Mouse (Mus musculus): ENCODE results near the gene Stk39. TPM values are rescaled to one million over a fixed set of nuclear protein-coding genes. Genes with fewer than 3 reads are reported as not detected.

Stk39 gene
- polyA plus RNA-seq, 1 experiment from 2014 or later: 11.8 TPM

- Histone ChIP-seq H3K27ac (ENCODE audit: low read length) (no peak overlapping the region), H3K27me3 (replicated peaks; ENCODE audit: insufficient read depth, low read length) (no peaks in the 10 kb centered on the region), H3K4me3 (ENCODE audit: low read depth, low read length) (no peak overlapping the region), H3K36me3 (ENCODE audit: insufficient read depth, low read length) (no peaks in the 10 kb centered on the region), H3K4me2 (replicated peaks; ENCODE audit: low read depth, low read length) (no peak overlapping the region), H3K9me3 (ENCODE audit: low read length) (no peaks in the 10 kb centered on the region), H3K9ac (replicated peaks; ENCODE audit: low read depth) (no peak overlapping the region), H3K4me1 (ENCODE audit: insufficient read depth, low read depth, low read length) (no peaks in the 10 kb centered on the region)
- no peak for ATAC-seq
- WGBS: 61% methylated on average over 7 of the region's 7 CpGs
- no peak for DNase-seq (ENCODE audit: low spot score)
- TF ChIP-seq CTCF (IDR thresholded peaks at IDR 0.05) (no peak), EP300 (IDR thresholded peaks at IDR 0.05) (no peak)
These were observed 260.6 kb downstream of the Stk39 start for GRCm38 (mm10) chr2:68211443-68211842.

- no peak for DNase-seq (ENCODE audit: low spot score)
- no peak for TF ChIP-seq CTCF (IDR thresholded peaks at IDR 0.05)
- no peak for TF ChIP-seq EP300 (IDR thresholded peaks at IDR 0.05)
- H3K36me3 ChIP-seq (ENCODE audit: insufficient read depth, low read length): no peaks in the 10 kb centered on the region
- no peak overlapping the region for H3K27ac ChIP-seq (ENCODE audit: low read length)
- no peak for ATAC-seq
- no peaks in the 10 kb centered on the region for H3K4me1 ChIP-seq (ENCODE audit: insufficient read depth, low read depth, low read length)
- H3K9ac ChIP-seq (replicated peaks; ENCODE audit: low read depth): no peak overlapping the region
- no peak overlapping the region for H3K4me2 ChIP-seq (replicated peaks; ENCODE audit: low read depth, low read length)
- 51% methylated on average over 4 of the region's 4 CpGs for WGBS
- H3K4me3 ChIP-seq (ENCODE audit: low read depth, low read length): no peak overlapping the region
- H3K9me3 ChIP-seq (ENCODE audit: low read length): no peaks in the 10 kb centered on the region
- no peaks in the 10 kb centered on the region for H3K27me3 ChIP-seq (replicated peaks; ENCODE audit: insufficient read depth, low read length)
These were observed 275.8 kb downstream of the Stk39 start for GRCm38 (mm10) chr2:68196245-68196644.

GRCm38 (mm10) chr2:68194444-68194843 lies 277.6 kb downstream of the Stk39 start:
- Histone ChIP-seq H3K4me3 (ENCODE audit: low read depth, low read length) (no peak overlapping the region), H3K9ac (replicated peaks; ENCODE audit: low read depth) (no peak overlapping the region), H3K27ac (ENCODE audit: low read length) (no peak overlapping the region), H3K4me2 (replicated peaks; ENCODE audit: low read depth, low read length) (no peak overlapping the region), H3K36me3 (ENCODE audit: insufficient read depth, low read length) (no peaks in the 10 kb centered on the region), H3K9me3 (ENCODE audit: low read length) (no peaks in the 10 kb centered on the region), H3K27me3 (replicated peaks; ENCODE audit: insufficient read depth, low read length) (no peaks in the 10 kb centered on the region), H3K4me1 (ENCODE audit: insufficient read depth, low read depth, low read length) (no peaks in the 10 kb centered on the region)
- 67% methylated on average over 4 of the region's 4 CpGs for WGBS
- no peak for DNase-seq (ENCODE audit: low spot score)
- no peak for ATAC-seq
- TF ChIP-seq EP300 (IDR thresholded peaks at IDR 0.05): no peak
- TF ChIP-seq CTCF (IDR thresholded peaks at IDR 0.05): no peak

GRCm38 (mm10) chr2:68193465-68193837 lies 278.6 kb downstream of the Stk39 start:
- H3K9ac ChIP-seq (replicated peaks; ENCODE audit: low read depth): no peak overlapping the region
- no peaks in the 10 kb centered on the region for H3K36me3 ChIP-seq (ENCODE audit: insufficient read depth, low read length)
- H3K27ac ChIP-seq (ENCODE audit: low read length): no peak overlapping the region
- H3K4me3 ChIP-seq (ENCODE audit: low read depth, low read length): no peak overlapping the region
- H3K4me1 ChIP-seq (ENCODE audit: insufficient read depth, low read depth, low read length): no peaks in the 10 kb centered on the region
- ATAC-seq (no peak), DNase-seq (ENCODE audit: low spot score) (no peak)
- TF ChIP-seq CTCF (IDR thresholded peaks at IDR 0.05) (no peak), EP300 (IDR thresholded peaks at IDR 0.05) (no peak)
- H3K4me2 ChIP-seq (replicated peaks; ENCODE audit: low read depth, low read length): no peak overlapping the region
- H3K9me3 ChIP-seq (ENCODE audit: low read length): no peaks in the 10 kb centered on the region
- no peaks in the 10 kb centered on the region for H3K27me3 ChIP-seq (replicated peaks; ENCODE audit: insufficient read depth, low read length)

- Histone ChIP-seq H3K27me3 (replicated peaks; ENCODE audit: insufficient read depth, low read length) (no peaks in the 10 kb centered on the region), H3K36me3 (ENCODE audit: insufficient read depth, low read length) (no peaks in the 10 kb centered on the region), H3K9ac (replicated peaks; ENCODE audit: low read depth) (no peak overlapping the region), H3K4me3 (ENCODE audit: low read depth, low read length) (no peak overlapping the region), H3K4me2 (replicated peaks; ENCODE audit: low read depth, low read length) (no peak overlapping the region), H3K4me1 (ENCODE audit: insufficient read depth, low read depth, low read length) (no peaks in the 10 kb centered on the region), H3K27ac (ENCODE audit: low read length) (no peak overlapping the region), H3K9me3 (ENCODE audit: low read length) (no peaks in the 10 kb centered on the region)
- no peak for DNase-seq (ENCODE audit: low spot score)
- no peak for ATAC-seq
- WGBS: 62% methylated on average over 5 of the region's 5 CpGs
- no peak for TF ChIP-seq CTCF (IDR thresholded peaks at IDR 0.05)
- TF ChIP-seq EP300 (IDR thresholded peaks at IDR 0.05): no peak
These were observed 279.2 kb downstream of the Stk39 start for GRCm38 (mm10) chr2:68192605-68193464.

GRCm38 (mm10) chr2:68176425-68176824 lies 295.6 kb downstream of the Stk39 start:
- WGBS: 64% methylated on average over 3 of the region's 3 CpGs
- no peak for TF ChIP-seq EP300 (IDR thresholded peaks at IDR 0.05)
- TF ChIP-seq CTCF (IDR thresholded peaks at IDR 0.05): no peak
- no peaks in the 10 kb centered on the region for H3K36me3 ChIP-seq (ENCODE audit: insufficient read depth, low read length)

More at GRCm38 (mm10) chr2:68176425-68176824, 295.6 kb downstream of the Stk39 start:
- Histone ChIP-seq H3K4me2 (replicated peaks; ENCODE audit: low read depth, low read length) (no peak overlapping the region), H3K27ac (ENCODE audit: low read length) (no peak overlapping the region), H3K4me3 (ENCODE audit: low read depth, low read length) (no peak overlapping the region), H3K9me3 (ENCODE audit: low read length) (no peaks in the 10 kb centered on the region), H3K27me3 (replicated peaks; ENCODE audit: insufficient read depth, low read length) (no peaks in the 10 kb centered on the region), H3K4me1 (ENCODE audit: insufficient read depth, low read depth, low read length) (no peaks in the 10 kb centered on the region), H3K9ac (replicated peaks; ENCODE audit: low read depth) (no peak overlapping the region)
- ATAC-seq: no peak
- no peak for DNase-seq (ENCODE audit: low spot score)

All from lung, postnatal 0 days (tissue).